Mouse (Mus musculus): ENCODE measurements at regions not wholly inside any gene's neighbourhood (a gene's known extent, or its start where the extent isn't known, plus 50 kb on each side); places are given as distances from the start of the nearest gene placed in this dataset.
A peak's percentile ranks its signal among the peaks of the same experiment; 100 is the strongest.

DNA sequence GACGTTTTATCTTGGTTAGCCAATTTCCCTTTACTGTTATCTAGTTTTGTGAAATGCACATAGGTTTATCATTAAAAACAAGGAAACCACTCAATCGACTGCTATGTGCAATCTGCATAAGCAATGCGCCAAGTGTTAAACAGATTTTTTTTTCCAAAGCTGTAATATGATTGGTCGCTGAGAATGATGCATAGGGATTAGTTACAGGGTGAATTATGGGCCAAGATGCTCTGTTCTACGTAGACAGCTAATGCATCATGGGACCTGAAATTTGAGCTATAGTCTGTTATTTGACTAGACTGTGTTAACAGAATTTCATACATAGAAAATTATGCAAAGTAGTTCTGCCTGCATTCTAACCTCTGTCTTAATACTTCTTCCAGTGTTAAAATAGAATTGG lies 284.0 kb downstream of the Basp1 start:
- no peaks in the 10 kb centered on the region for H3K27me3 ChIP-seq (ENCODE audit: insufficient read depth, low read length)
- H3K9me3 ChIP-seq (ENCODE audit: low read length): no peaks in the 10 kb centered on the region
- DNase-seq (no peak), ATAC-seq (no peak)
- WGBS (ENCODE audit: insufficient replicate concordance): 63% methylated on average over 5 of the region's 5 CpGs
- H3K4me2 ChIP-seq (ENCODE audit: low read depth, low read length): no peak overlapping the region
- H3K36me3 ChIP-seq (replicated peaks; ENCODE audit: insufficient read depth, low read length): no peaks in the 10 kb centered on the region
- no peak overlapping the region for H3K9ac ChIP-seq (replicated peaks)
- no peaks in the 10 kb centered on the region for H3K4me1 ChIP-seq (ENCODE audit: insufficient read depth)
- TF ChIP-seq CTCF (IDR thresholded peaks at IDR 0.05; ENCODE audit: low read depth) (no peak), EP300 (IDR thresholded peaks at IDR 0.05; ENCODE audit: low read depth) (no peak)
- H3K27ac ChIP-seq (ENCODE audit: low read depth): no peak overlapping the region
- no peak overlapping the region for H3K4me3 ChIP-seq (ENCODE audit: low read depth, low read length)

DNA sequence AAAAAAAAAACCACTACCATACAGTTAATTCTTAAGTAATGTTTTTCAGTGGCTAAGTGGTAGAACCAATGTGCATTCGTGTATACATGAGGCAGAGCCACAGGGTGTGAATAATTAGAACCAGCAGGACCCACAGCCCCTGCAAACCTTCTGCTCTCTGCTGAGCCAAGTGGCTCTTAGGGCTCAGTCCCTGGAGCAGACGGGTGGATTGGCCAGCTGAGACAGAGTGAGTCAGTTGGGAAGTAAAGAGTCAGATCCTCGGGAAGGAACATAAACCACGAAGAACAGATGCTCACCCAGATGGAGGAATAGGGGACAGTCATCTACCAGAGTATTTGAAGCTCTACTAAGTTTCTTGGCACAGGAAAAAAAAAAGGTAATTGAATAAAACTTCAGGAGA lies 293.1 kb downstream of the Basp1 start:
- Histone ChIP-seq H3K4me1 (ENCODE audit: insufficient read depth) (no peaks in the 10 kb centered on the region), H3K9ac (replicated peaks) (no peak overlapping the region), H3K4me3 (ENCODE audit: low read depth, low read length) (no peak overlapping the region), H3K27me3 (ENCODE audit: insufficient read depth, low read length) (no peaks in the 10 kb centered on the region), H3K27ac (ENCODE audit: low read depth) (no peak overlapping the region), H3K36me3 (replicated peaks; ENCODE audit: insufficient read depth, low read length) (no peaks in the 10 kb centered on the region), H3K4me2 (ENCODE audit: low read depth, low read length) (no peak overlapping the region), H3K9me3 (ENCODE audit: low read length) (no peaks in the 10 kb centered on the region)
- 48% methylated on average over 4 of the region's 4 CpGs for WGBS (ENCODE audit: insufficient replicate concordance)
- no peak for ATAC-seq
- DNase-seq: no peak
- TF ChIP-seq EP300 (IDR thresholded peaks at IDR 0.05; ENCODE audit: low read depth): no peak
- no peak for TF ChIP-seq CTCF (IDR thresholded peaks at IDR 0.05; ENCODE audit: low read depth)

GRCm38 (mm10) chr15:25117980-25118379 lies 295.6 kb downstream of the Basp1 start:
- Histone ChIP-seq H3K4me2 (ENCODE audit: low read depth, low read length) (no peak overlapping the region), H3K4me3 (ENCODE audit: low read depth, low read length) (no peak overlapping the region), H3K27me3 (ENCODE audit: insufficient read depth, low read length) (no peaks in the 10 kb centered on the region), H3K9me3 (ENCODE audit: low read length) (no peaks in the 10 kb centered on the region), H3K36me3 (replicated peaks; ENCODE audit: insufficient read depth, low read length) (no peaks in the 10 kb centered on the region), H3K4me1 (ENCODE audit: insufficient read depth) (no peaks in the 10 kb centered on the region), H3K27ac (ENCODE audit: low read depth) (no peak overlapping the region), H3K9ac (replicated peaks) (no peak overlapping the region)
- TF ChIP-seq CTCF (IDR thresholded peaks at IDR 0.05; ENCODE audit: low read depth): no peak
- TF ChIP-seq EP300 (IDR thresholded peaks at IDR 0.05; ENCODE audit: low read depth): no peak
- no peak for ATAC-seq
- DNase-seq: peak; percentile 15
- WGBS (ENCODE audit: insufficient replicate concordance): 32% methylated on average over 3 of the region's 3 CpGs

DNA sequence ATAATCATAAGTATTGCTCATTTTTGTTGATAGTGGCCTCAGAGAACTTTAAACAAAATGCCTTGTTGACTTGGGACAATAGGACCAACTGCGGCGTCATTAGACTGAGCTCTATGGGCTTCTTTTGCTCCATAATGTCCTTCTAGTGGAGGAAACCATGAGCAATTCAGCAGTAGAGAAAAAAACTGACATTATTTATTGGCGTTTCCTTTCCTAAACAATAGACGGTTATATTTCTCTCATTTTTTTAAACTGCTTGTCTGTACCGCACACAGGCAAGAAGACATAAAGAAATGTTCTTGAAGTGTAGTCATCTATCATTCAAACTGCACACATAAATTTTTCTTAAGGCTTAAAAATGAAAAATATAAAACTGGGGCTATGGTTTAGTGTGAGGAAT lies 310.8 kb downstream of the Basp1 start:
- Histone ChIP-seq H3K36me3 (replicated peaks; ENCODE audit: insufficient read depth, low read length) (no peaks in the 10 kb centered on the region), H3K27ac (ENCODE audit: low read depth) (no peak overlapping the region), H3K4me2 (ENCODE audit: low read depth, low read length) (no peak overlapping the region), H3K9me3 (ENCODE audit: low read length) (no peaks in the 10 kb centered on the region), H3K9ac (replicated peaks) (no peak overlapping the region), H3K27me3 (ENCODE audit: insufficient read depth, low read length) (no peaks in the 10 kb centered on the region), H3K4me3 (ENCODE audit: low read depth, low read length) (no peak overlapping the region), H3K4me1 (ENCODE audit: insufficient read depth) (no peaks in the 10 kb centered on the region)
- ATAC-seq (no peak), DNase-seq (no peak)
- WGBS (ENCODE audit: insufficient replicate concordance): 60% methylated on average over 5 of the region's 5 CpGs
- TF ChIP-seq CTCF (IDR thresholded peaks at IDR 0.05; ENCODE audit: low read depth) (no peak), EP300 (IDR thresholded peaks at IDR 0.05; ENCODE audit: low read depth) (no peak)

GRCm38 (mm10) chr15:25093758-25094157 lies 319.8 kb downstream of the Basp1 start:
- DNase-seq: no peak
- no peak overlapping the region for H3K9ac ChIP-seq (replicated peaks)
- H3K27me3 ChIP-seq (ENCODE audit: insufficient read depth, low read length): no peaks in the 10 kb centered on the region
- no peaks in the 10 kb centered on the region for H3K4me1 ChIP-seq (ENCODE audit: insufficient read depth)
- H3K4me3 ChIP-seq (ENCODE audit: low read depth, low read length): no peak overlapping the region
- H3K9me3 ChIP-seq (ENCODE audit: low read length): no peaks in the 10 kb centered on the region
- no peaks in the 10 kb centered on the region for H3K36me3 ChIP-seq (replicated peaks; ENCODE audit: insufficient read depth, low read length)
- no peak overlapping the region for H3K27ac ChIP-seq (ENCODE audit: low read depth)
- no peak for ATAC-seq
- 41% methylated on average over 6 of the region's 6 CpGs for WGBS (ENCODE audit: insufficient replicate concordance)
- H3K4me2 ChIP-seq (ENCODE audit: low read depth, low read length): no peak overlapping the region
- TF ChIP-seq CTCF (IDR thresholded peaks at IDR 0.05; ENCODE audit: low read depth) (no peak), EP300 (IDR thresholded peaks at IDR 0.05; ENCODE audit: low read depth) (no peak)

DNA sequence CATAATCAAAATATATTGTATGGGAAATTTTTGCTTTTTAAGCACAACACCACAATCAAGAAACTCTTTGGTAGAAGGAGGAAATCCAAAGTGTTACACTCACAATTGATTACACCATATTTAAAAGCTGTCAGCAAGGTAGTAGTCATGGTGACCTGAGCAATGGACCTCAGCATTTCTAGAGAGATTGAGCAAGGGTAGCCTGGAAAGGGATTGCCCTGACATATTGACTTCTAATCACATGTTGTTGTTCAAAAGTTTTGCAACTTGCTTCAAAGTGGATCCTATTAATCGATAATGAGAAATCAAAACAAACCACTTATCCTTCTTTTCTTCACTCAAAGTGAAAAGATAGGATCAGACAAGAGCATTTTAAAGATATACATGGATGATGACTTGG lies 343.9 kb downstream of the Basp1 start:
- Histone ChIP-seq H3K4me2 (ENCODE audit: low read depth, low read length) (no peak overlapping the region), H3K36me3 (replicated peaks; ENCODE audit: insufficient read depth, low read length) (no peaks in the 10 kb centered on the region), H3K9me3 (ENCODE audit: low read length) (no peaks in the 10 kb centered on the region), H3K4me3 (ENCODE audit: low read depth, low read length) (no peak overlapping the region), H3K9ac (replicated peaks) (no peak overlapping the region), H3K27me3 (ENCODE audit: insufficient read depth, low read length) (no peaks in the 10 kb centered on the region), H3K4me1 (ENCODE audit: insufficient read depth) (no peaks in the 10 kb centered on the region), H3K27ac (ENCODE audit: low read depth) (no peak overlapping the region)
- TF ChIP-seq EP300 (IDR thresholded peaks at IDR 0.05; ENCODE audit: low read depth) (no peak), CTCF (IDR thresholded peaks at IDR 0.05; ENCODE audit: low read depth) (no peak)
- WGBS (ENCODE audit: insufficient replicate concordance): 65% methylated on average over 1 of the region's 1 CpGs
- no peak for ATAC-seq
- no peak for DNase-seq

DNA sequence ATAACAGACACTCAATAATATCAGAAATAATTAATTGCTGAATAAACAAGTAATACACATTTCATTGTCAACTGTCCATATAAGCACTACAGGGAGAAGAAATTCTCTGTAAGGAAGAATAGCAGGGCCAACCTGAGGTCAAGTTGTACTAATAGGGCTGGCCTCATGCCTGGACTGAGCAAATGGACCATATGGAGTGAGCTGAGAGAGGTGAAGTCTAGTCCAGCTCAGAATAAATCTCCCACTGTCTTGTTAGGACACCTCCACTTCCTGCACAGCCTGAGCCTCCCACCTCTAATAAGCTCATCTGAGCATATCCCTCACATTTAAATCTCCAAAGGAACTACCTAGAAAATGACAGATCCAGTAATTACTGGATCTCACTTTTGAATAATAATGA lies 354.2 kb downstream of the Basp1 start:
- Histone ChIP-seq H3K4me3 (ENCODE audit: low read depth, low read length) (no peak overlapping the region), H3K9ac (replicated peaks) (no peak overlapping the region), H3K9me3 (ENCODE audit: low read length) (no peaks in the 10 kb centered on the region), H3K4me2 (ENCODE audit: low read depth, low read length) (no peak overlapping the region), H3K4me1 (ENCODE audit: insufficient read depth) (no peaks in the 10 kb centered on the region), H3K36me3 (replicated peaks; ENCODE audit: insufficient read depth, low read length) (no peaks in the 10 kb centered on the region), H3K27me3 (ENCODE audit: insufficient read depth, low read length) (no peaks in the 10 kb centered on the region), H3K27ac (ENCODE audit: low read depth) (no peak overlapping the region)
- ATAC-seq (no peak), DNase-seq (no peak)
- TF ChIP-seq CTCF (IDR thresholded peaks at IDR 0.05; ENCODE audit: low read depth) (no peak), EP300 (IDR thresholded peaks at IDR 0.05; ENCODE audit: low read depth) (no peak)
